In the genomic region with DNA sequence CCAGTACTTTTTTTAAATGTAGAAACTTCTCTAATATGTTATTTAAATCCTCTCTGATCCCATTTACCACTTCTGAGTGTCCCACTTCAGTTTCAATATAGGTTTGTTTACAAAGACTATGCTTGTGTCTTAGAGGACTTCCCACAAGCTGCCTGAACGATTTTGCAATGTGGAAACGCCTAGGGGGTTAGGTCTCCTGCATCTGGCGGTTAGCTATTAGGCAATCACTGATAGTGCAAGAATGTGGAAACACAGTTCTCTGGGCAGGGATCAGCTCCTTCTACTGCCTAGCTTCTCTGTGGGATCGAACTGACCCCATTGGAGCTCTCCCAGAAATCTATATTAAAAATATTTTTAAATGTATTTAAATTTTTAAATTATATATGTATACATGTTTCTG, we compare ENCODE assay signal across 8 mouse cellular contexts. TPM values are rescaled to one million over a fixed set of nuclear protein-coding genes. Genes with fewer than 3 reads are reported as not detected.
DNase-seq lines count a peak whose midpoint lies in the region; ATAC-seq and TF ChIP-seq lines count a peak whose summit lies in the region.

Gene Cask, minus strand, starts transcription at position 83 of the 400 bp plus-strand sequence.

- no peak within 1 kb of the TSS for H3K27ac ChIP-seq in left cerebral cortex, adult 2 months
- no peak within 1 kb of the TSS for H3K27ac ChIP-seq in embryonic facial prominence, embryonic 11.5 days (replicated peaks; ENCODE audit: low read depth, low read length)
- no peak within 1 kb of the TSS for H3K27ac ChIP-seq in limb, embryonic 15.5 days
- no peak within 1 kb of the TSS for H3K27ac ChIP-seq in neural tube, embryonic 13.5 days (replicated peaks)

- no peak within 1 kb of the TSS for H3K4me3 ChIP-seq in left cerebral cortex, adult 2 months
- H3K4me3 ChIP-seq in embryonic facial prominence, embryonic 11.5 days (ENCODE audit: low read depth, low read length): no peak within 1 kb of the TSS
- H3K4me3 ChIP-seq in limb, embryonic 15.5 days: no peak within 1 kb of the TSS
- no peak within 1 kb of the TSS for H3K4me3 ChIP-seq in neural tube, embryonic 13.5 days

- H3K9me3 ChIP-seq in embryonic facial prominence, embryonic 11.5 days (replicated peaks; ENCODE audit: control insufficient read depth, low read length): no peaks in the 10 kb centered on the region
- no peaks in the 10 kb centered on the region for H3K9me3 ChIP-seq in limb, embryonic 15.5 days
- no peaks in the 10 kb centered on the region for H3K9me3 ChIP-seq in neural tube, embryonic 13.5 days

- no peak for DNase-seq in left cerebral cortex, adult 2 months (ENCODE audit: extremely low spot score in 1 of 2, low spot score in 2 of 2)
- no peak for DNase-seq in left cerebral cortex, adult 11 months (ENCODE audit: low spot score)
- no peak for DNase-seq in embryonic facial prominence, embryonic 11.5 days (ENCODE audit: low spot score)
- DNase-seq in cerebellum, adult 11 months: no peak

- no peaks in the 10 kb centered on the region for H3K4me1 ChIP-seq in embryonic facial prominence, embryonic 11.5 days (ENCODE audit: control insufficient read depth, insufficient read depth, low read length)
- no peaks in the 10 kb centered on the region for H3K4me1 ChIP-seq in limb, embryonic 15.5 days
- H3K4me1 ChIP-seq in neural tube, embryonic 13.5 days (replicated peaks): no peaks in the 10 kb centered on the region

- 45% methylated on average over 4 of the region's 4 CpGs for WGBS in embryonic facial prominence, embryonic 11.5 days
- WGBS in limb, embryonic 15.5 days: 50% methylated on average over 4 of the region's 4 CpGs
- 42% methylated on average over 4 of the region's 4 CpGs for WGBS in neural tube, embryonic 13.5 days

- H3K4me2 ChIP-seq in embryonic facial prominence, embryonic 11.5 days (ENCODE audit: low read depth, low read length): no peak within 1 kb of the TSS
- H3K4me2 ChIP-seq in limb, embryonic 15.5 days: no peak within 1 kb of the TSS
- no peak within 1 kb of the TSS for H3K4me2 ChIP-seq in neural tube, embryonic 13.5 days

- intact Hi-C loops in left cerebral cortex, adult 2 months (cut with DNase I): loop anchor here (1.0 kb wide), 1 partner anchor 8 kb away; no protein-coding TSS in a partner anchor

- no peak within 1 kb of the TSS for H3K9ac ChIP-seq in embryonic facial prominence, embryonic 11.5 days (replicated peaks; ENCODE audit: low read length)
- no peak within 1 kb of the TSS for H3K9ac ChIP-seq in limb, embryonic 15.5 days
- H3K9ac ChIP-seq in neural tube, embryonic 13.5 days: no peak within 1 kb of the TSS

- no peaks in the 10 kb centered on the region for H3K36me3 ChIP-seq in embryonic facial prominence, embryonic 11.5 days (replicated peaks; ENCODE audit: control insufficient read depth, insufficient read depth, low read depth, low read length)
- no peaks in the 10 kb centered on the region for H3K36me3 ChIP-seq in limb, embryonic 15.5 days
- H3K36me3 ChIP-seq in neural tube, embryonic 13.5 days: no peaks in the 10 kb centered on the region

- H3K27me3 ChIP-seq in embryonic facial prominence, embryonic 11.5 days (ENCODE audit: control insufficient read depth, insufficient read depth, low read length): no peaks in the 10 kb centered on the region
- H3K27me3 ChIP-seq in limb, embryonic 15.5 days: no peaks in the 10 kb centered on the region
- H3K27me3 ChIP-seq in neural tube, embryonic 13.5 days: no peaks in the 10 kb centered on the region

- no peak for ATAC-seq in embryonic facial prominence, embryonic 11.5 days (replicated peaks; ENCODE audit: insufficient number of reproducible peaks, low FRiP score, low TSS enrichment, low read depth)
- ATAC-seq in hematopoietic stem cell, adult 5-6 weeks (replicated peaks in 1 of 2; ENCODE audit: insufficient read depth in 1 of 2, low FRiP score in 2 of 2, low TSS enrichment in 1 of 2, low read depth in 1 of 2, poor library complexity in 2 of 2, severe bottlenecking in 2 of 2): no peak
- ATAC-seq in limb, embryonic 15.5 days (ENCODE audit: insufficient number of reproducible peaks, low FRiP score, low TSS enrichment, low read depth): no peak
- ATAC-seq in neural tube, embryonic 13.5 days (ENCODE audit: low read depth): no peak
- no peak for ATAC-seq in CD4-positive, CD25-positive, alpha-beta regulatory T cell, adult 4 months

- no peak for TF ChIP-seq CTCF in left cerebral cortex, adult 2 months (IDR thresholded peaks at IDR 0.05)

RNA-seq across cellular contexts. Expression of gene Cask, which starts in this region (rescaled TPM):
- total RNA-seq in left cerebral cortex, adult 2 months (2021): 100 to 1,000 TPM; 105 to 107 TPM
- 14.4 and 21.6 TPM in 2 replicates for polyA plus RNA-seq in embryonic facial prominence, embryonic 11.5 days (2014; fragmentation: Nextera tagmentation; extraction: Ambion mirVana)
- total RNA-seq in hematopoietic stem cell, adult 5-6 weeks (2017): 6.8 and 14.1 TPM in 2 replicates
- 16.1 and 18.9 TPM in 2 replicates for polyA plus RNA-seq in limb, embryonic 15.5 days (2015; fragmentation: Nextera tagmentation; extraction: Ambion mirVana)
- 37.6 and 42.5 TPM in 2 replicates for polyA plus RNA-seq in neural tube, embryonic 13.5 days (2015; fragmentation: Nextera tagmentation; extraction: Ambion mirVana)
- under 1 TPM; 0.62 to 0.89 TPM for polyA plus RNA-seq in CD4-positive, CD25-positive, alpha-beta regulatory T cell, adult 4 months (2017; shearing (Covaris generic))
